Mouse (Mus musculus): ENCODE measurements around the gene Abhd6. TPM values are rescaled to one million over a fixed set of nuclear protein-coding genes. Genes with fewer than 3 reads are reported as not detected.

Gene Abhd6
- polyA plus RNA-seq, 1 experiment from 2014 or later: 15.5 TPM

GRCm38 (mm10) chr14:8062537-8063301 is 60.0 kb downstream of the Abhd6 start:
- Histone ChIP-seq H3K27me3 (replicated peaks; ENCODE audit: control insufficient read depth, insufficient read depth, low read length) (no peaks in the 10 kb centered on the region), H3K4me2 (ENCODE audit: low read length) (no peak overlapping the region), H3K9ac (ENCODE audit: low read length) (no peak overlapping the region), H3K36me3 (ENCODE audit: control insufficient read depth, insufficient read depth, low read length) (no peaks in the 10 kb centered on the region), H3K27ac (ENCODE audit: low read depth) (no peak overlapping the region; the same call in 1 of the 2 replicates), H3K4me3 (ENCODE audit: low read depth, low read length) (no peak overlapping the region), H3K9me3 (ENCODE audit: control insufficient read depth, low read length) (no peaks in the 10 kb centered on the region), H3K4me1 (replicated peaks; ENCODE audit: control insufficient read depth, insufficient read depth, low read length) (peaks cover 6% of the 10 kb centered on the region; the same call in 1 of the 2 replicates)
- 62% methylated on average over 3 of the region's 3 CpGs for WGBS
- DNase-seq (ENCODE audit: low spot score) (no peak), ATAC-seq (replicated peaks; ENCODE audit: low FRiP score, low TSS enrichment, low read depth) (no peak)

- no peak overlapping the region for H3K4me2 ChIP-seq (ENCODE audit: low read length)
- peaks cover 6% of the 10 kb centered on the region; the same call in 1 of the 2 replicates for H3K4me1 ChIP-seq (replicated peaks; ENCODE audit: control insufficient read depth, insufficient read depth, low read length)
- no peaks in the 10 kb centered on the region for H3K9me3 ChIP-seq (ENCODE audit: control insufficient read depth, low read length)
- H3K27ac ChIP-seq (ENCODE audit: low read depth): no peak overlapping the region
- H3K4me3 ChIP-seq (ENCODE audit: low read depth, low read length): no peak overlapping the region
- WGBS: 88% methylated on average over 8 of the region's 8 CpGs
- no peak for DNase-seq (ENCODE audit: low spot score)
- no peaks in the 10 kb centered on the region for H3K36me3 ChIP-seq (ENCODE audit: control insufficient read depth, insufficient read depth, low read length)
- H3K9ac ChIP-seq (ENCODE audit: low read length): no peak overlapping the region
- no peak for ATAC-seq (replicated peaks; ENCODE audit: low FRiP score, low TSS enrichment, low read depth)
- H3K27me3 ChIP-seq (replicated peaks; ENCODE audit: control insufficient read depth, insufficient read depth, low read length): no peaks in the 10 kb centered on the region
Measured at GRCm38 (mm10) chr14:8063835-8064785, 61.4 kb downstream of the Abhd6 start.

GRCm38 (mm10) chr14:8080165-8080679 is 77.5 kb downstream of the Abhd6 start, which contains the start of gene Rpp14:
Gene Rpp14, plus strand, starts transcription at chr14:8080367.
- Histone ChIP-seq H3K27ac (ENCODE audit: low read depth) (peak within 1 kb of the TSS; percentile 97), H3K9me3 (ENCODE audit: control insufficient read depth, low read length) (no peaks in the 10 kb centered on the region), H3K27me3 (replicated peaks; ENCODE audit: control insufficient read depth, insufficient read depth, low read length) (no peaks in the 10 kb centered on the region), H3K4me3 (ENCODE audit: low read depth, low read length) (peak within 1 kb of the TSS; percentile 72), H3K4me2 (ENCODE audit: low read length) (peak within 1 kb of the TSS; percentile 81), H3K9ac (ENCODE audit: low read length) (peak within 1 kb of the TSS; percentile 75), H3K4me1 (replicated peaks; ENCODE audit: control insufficient read depth, insufficient read depth, low read length) (peaks cover 9% of the 10 kb centered on the region), H3K36me3 (ENCODE audit: control insufficient read depth, insufficient read depth, low read length) (peaks cover 18% of the 10 kb centered on the region)
- peak; percentile 95 for ATAC-seq (replicated peaks; ENCODE audit: low FRiP score, low TSS enrichment, low read depth)
- under 1% methylated on average over 47 of the region's 47 CpGs for WGBS
- peak; percentile 98 for DNase-seq (ENCODE audit: low spot score)

GRCm38 (mm10) chr14:8080718-8081117 is 78.0 kb downstream of the Abhd6 start:
- peak overlapping the region; percentile 81 for H3K4me2 ChIP-seq (ENCODE audit: low read length)
- H3K27ac ChIP-seq (ENCODE audit: low read depth): peak overlapping the region; percentile 97
- DNase-seq (ENCODE audit: low spot score) (no peak), ATAC-seq (replicated peaks; ENCODE audit: low FRiP score, low TSS enrichment, low read depth) (peak; percentile 52; the same call in 1 of the 2 replicates)
- peak overlapping the region; percentile 72 for H3K4me3 ChIP-seq (ENCODE audit: low read depth, low read length)
- H3K27me3 ChIP-seq (replicated peaks; ENCODE audit: control insufficient read depth, insufficient read depth, low read length): no peaks in the 10 kb centered on the region
- H3K9me3 ChIP-seq (ENCODE audit: control insufficient read depth, low read length): no peaks in the 10 kb centered on the region
- H3K9ac ChIP-seq (ENCODE audit: low read length): peak overlapping the region; percentile 75
- H3K4me1 ChIP-seq (replicated peaks; ENCODE audit: control insufficient read depth, insufficient read depth, low read length): peaks cover 9% of the 10 kb centered on the region
- peaks cover 22% of the 10 kb centered on the region for H3K36me3 ChIP-seq (ENCODE audit: control insufficient read depth, insufficient read depth, low read length)
- 4% methylated on average over 11 of the region's 11 CpGs for WGBS

GRCm38 (mm10) chr14:8082949-8083348 is 80.2 kb downstream of the Abhd6 start:
- WGBS: 96% methylated on average over 1 of the region's 1 CpGs

GRCm38 (mm10) chr14:8089016-8089415 is 86.3 kb downstream of the Abhd6 start:
- Histone ChIP-seq H3K4me1 (replicated peaks; ENCODE audit: control insufficient read depth, insufficient read depth, low read length) (no peaks in the 10 kb centered on the region), H3K9me3 (ENCODE audit: control insufficient read depth, low read length) (no peaks in the 10 kb centered on the region), H3K27ac (ENCODE audit: low read depth) (no peak overlapping the region), H3K9ac (ENCODE audit: low read length) (no peak overlapping the region), H3K4me3 (ENCODE audit: low read depth, low read length) (no peak overlapping the region), H3K4me2 (ENCODE audit: low read length) (no peak overlapping the region), H3K36me3 (ENCODE audit: control insufficient read depth, insufficient read depth, low read length) (peaks cover 66% of the 10 kb centered on the region), H3K27me3 (replicated peaks; ENCODE audit: control insufficient read depth, insufficient read depth, low read length) (no peaks in the 10 kb centered on the region)
- ATAC-seq (replicated peaks; ENCODE audit: low FRiP score, low TSS enrichment, low read depth) (no peak), DNase-seq (ENCODE audit: low spot score) (no peak)
- WGBS: 81% methylated on average over 2 of the region's 2 CpGs

More at GRCm38 (mm10) chr14:8082949-8083348, 80.2 kb downstream of the Abhd6 start:
- no peak overlapping the region for H3K27ac ChIP-seq (ENCODE audit: low read depth)
- no peak overlapping the region for H3K4me2 ChIP-seq (ENCODE audit: low read length)
- H3K27me3 ChIP-seq (replicated peaks; ENCODE audit: control insufficient read depth, insufficient read depth, low read length): no peaks in the 10 kb centered on the region
- ATAC-seq (replicated peaks; ENCODE audit: low FRiP score, low TSS enrichment, low read depth) (no peak), DNase-seq (ENCODE audit: low spot score) (no peak)
- peaks cover 42% of the 10 kb centered on the region for H3K36me3 ChIP-seq (ENCODE audit: control insufficient read depth, insufficient read depth, low read length)
- H3K4me3 ChIP-seq (ENCODE audit: low read depth, low read length): no peak overlapping the region
- H3K9me3 ChIP-seq (ENCODE audit: control insufficient read depth, low read length): no peaks in the 10 kb centered on the region
- H3K9ac ChIP-seq (ENCODE audit: low read length): no peak overlapping the region
- H3K4me1 ChIP-seq (replicated peaks; ENCODE audit: control insufficient read depth, insufficient read depth, low read length): peaks cover 9% of the 10 kb centered on the region

GRCm38 (mm10) chr14:8092573-8092972 is 89.9 kb downstream of the Abhd6 start:
- Histone ChIP-seq H3K27ac (ENCODE audit: low read depth) (no peak overlapping the region), H3K4me3 (ENCODE audit: low read depth, low read length) (no peak overlapping the region), H3K36me3 (ENCODE audit: control insufficient read depth, insufficient read depth, low read length) (peaks cover 33% of the 10 kb centered on the region), H3K9ac (ENCODE audit: low read length) (no peak overlapping the region), H3K27me3 (replicated peaks; ENCODE audit: control insufficient read depth, insufficient read depth, low read length) (no peaks in the 10 kb centered on the region), H3K4me2 (ENCODE audit: low read length) (no peak overlapping the region), H3K4me1 (replicated peaks; ENCODE audit: control insufficient read depth, insufficient read depth, low read length) (peaks cover 14% of the 10 kb centered on the region), H3K9me3 (ENCODE audit: control insufficient read depth, low read length) (no peaks in the 10 kb centered on the region)
- ATAC-seq (replicated peaks; ENCODE audit: low FRiP score, low TSS enrichment, low read depth): no peak
- WGBS: 93% methylated on average over 2 of the region's 2 CpGs
- DNase-seq (ENCODE audit: low spot score): no peak

GRCm38 (mm10) chr14:8093427-8093826 is 90.7 kb downstream of the Abhd6 start:
- Histone ChIP-seq H3K4me1 (replicated peaks; ENCODE audit: control insufficient read depth, insufficient read depth, low read length) (peaks cover 17% of the 10 kb centered on the region), H3K4me2 (ENCODE audit: low read length) (no peak overlapping the region), H3K36me3 (ENCODE audit: control insufficient read depth, insufficient read depth, low read length) (peaks cover 28% of the 10 kb centered on the region), H3K9me3 (ENCODE audit: control insufficient read depth, low read length) (no peaks in the 10 kb centered on the region), H3K27ac (ENCODE audit: low read depth) (no peak overlapping the region), H3K9ac (ENCODE audit: low read length) (no peak overlapping the region), H3K27me3 (replicated peaks; ENCODE audit: control insufficient read depth, insufficient read depth, low read length) (no peaks in the 10 kb centered on the region), H3K4me3 (ENCODE audit: low read depth, low read length) (no peak overlapping the region)
- DNase-seq (ENCODE audit: low spot score): no peak
- ATAC-seq (replicated peaks; ENCODE audit: low FRiP score, low TSS enrichment, low read depth): no peak
- 62% methylated on average over 5 of the region's 5 CpGs for WGBS
